Mouse (Mus musculus): ENCODE results near the gene Washc1. TPM values are rescaled to one million over a fixed set of nuclear protein-coding genes. Genes with fewer than 3 reads are reported as not detected.

The Washc1 gene
- polyA plus RNA-seq, 1 experiment, result 39.5 TPM

- no peak for TF ChIP-seq CTCF (IDR thresholded peaks at IDR 0.05; ENCODE audit: insufficient read depth, low read length)
- no peak for TF ChIP-seq POLR2A (IDR thresholded peaks at IDR 0.05; ENCODE audit: borderline replicate concordance, extremely low read depth, low read depth, low read length)
- no peak for DNase-seq
- WGBS, result 78% methylated on average over 4 of the region's 4 CpGs
- Histone ChIP-seq H3K4me1 (ENCODE audit: control insufficient read depth, insufficient read depth, low read length) (no peaks in the 10 kb centered on the region), H3K4me3 (replicated peaks; ENCODE audit: extremely low read depth, low read depth, low read length) (no peak overlapping the region)
These were observed 3.1 kb upstream of the Washc1 start for GRCm38 (mm10) chr17:66108198-66108597.

GRCm38 (mm10) chr17:66110746-66111145 is 599 bp upstream of the Washc1 start:
- peak; percentile 14 for DNase-seq
- WGBS, result 13% methylated on average over 6 of the region's 6 CpGs
- TF ChIP-seq CTCF (IDR thresholded peaks at IDR 0.05; ENCODE audit: insufficient read depth, low read length), result no peak
- TF ChIP-seq POLR2A (IDR thresholded peaks at IDR 0.05; ENCODE audit: borderline replicate concordance, extremely low read depth, low read depth, low read length), result no peak
- no peak overlapping the region for H3K4me3 ChIP-seq (replicated peaks; ENCODE audit: extremely low read depth, low read depth, low read length)
- no peaks in the 10 kb centered on the region for H3K4me1 ChIP-seq (ENCODE audit: control insufficient read depth, insufficient read depth, low read length)

- Histone ChIP-seq H3K4me1 (ENCODE audit: control insufficient read depth, insufficient read depth, low read length) (no peaks in the 10 kb centered on the region), H3K4me3 (replicated peaks; ENCODE audit: extremely low read depth, low read depth, low read length) (peak overlapping the region; percentile 95)
- 22% methylated on average over 4 of the region's 4 CpGs for WGBS
- no peak for DNase-seq
- TF ChIP-seq POLR2A (IDR thresholded peaks at IDR 0.05; ENCODE audit: borderline replicate concordance, extremely low read depth, low read depth, low read length) (no peak), CTCF (IDR thresholded peaks at IDR 0.05; ENCODE audit: insufficient read depth, low read length) (no peak)
These were observed 821 bp downstream of the Washc1 start for GRCm38 (mm10) chr17:66112166-66112565.

GRCm38 (mm10) chr17:66118991-66119390 is 7.6 kb downstream of the Washc1 start:
- DNase-seq, result no peak
- TF ChIP-seq POLR2A (IDR thresholded peaks at IDR 0.05; ENCODE audit: borderline replicate concordance, extremely low read depth, low read depth, low read length), result no peak
- no peak for TF ChIP-seq CTCF (IDR thresholded peaks at IDR 0.05; ENCODE audit: insufficient read depth, low read length)
- no peak overlapping the region for H3K4me3 ChIP-seq (replicated peaks; ENCODE audit: extremely low read depth, low read depth, low read length)
- WGBS, result 88% methylated on average over 8 of the region's 8 CpGs
- H3K4me1 ChIP-seq (ENCODE audit: control insufficient read depth, insufficient read depth, low read length), result 0 out of 2 replicates have a peak, but pooled peaks cover under 1% of the 10 kb centered on the region

- 0 out of 2 replicates have a peak, but pooled peaks cover 2% of the 10 kb centered on the region for H3K4me1 ChIP-seq (ENCODE audit: control insufficient read depth, insufficient read depth, low read length)
- WGBS, result 41% methylated on average over 1 of the region's 1 CpGs
- no peak overlapping the region for H3K4me3 ChIP-seq (replicated peaks; ENCODE audit: extremely low read depth, low read depth, low read length)
- DNase-seq, result no peak
- TF ChIP-seq CTCF (IDR thresholded peaks at IDR 0.05; ENCODE audit: insufficient read depth, low read length) (no peak), POLR2A (IDR thresholded peaks at IDR 0.05; ENCODE audit: borderline replicate concordance, extremely low read depth, low read depth, low read length) (no peak)
These were observed 9.4 kb downstream of the Washc1 start for GRCm38 (mm10) chr17:66120701-66121100.

GRCm38 (mm10) chr17:66123066-66123815 is 11.9 kb downstream of the Washc1 start, which contains the start of gene Ddx11:
Gene Ddx11, plus strand, starts transcription at chr17:66123520.
- H3K4me1 ChIP-seq (ENCODE audit: control insufficient read depth, insufficient read depth, low read length), result 0 out of 2 replicates have a peak, but pooled peaks cover 2% of the 10 kb centered on the region
- H3K4me3 ChIP-seq (replicated peaks; ENCODE audit: extremely low read depth, low read depth, low read length), result peak within 1 kb of the TSS; percentile 71
- TF ChIP-seq POLR2A (IDR thresholded peaks at IDR 0.05; ENCODE audit: borderline replicate concordance, extremely low read depth, low read depth, low read length) (peak; percentile 32; the same call in 1 of the 2 replicates), CTCF (IDR thresholded peaks at IDR 0.05; ENCODE audit: insufficient read depth, low read length) (no peak)
- DNase-seq, result peak; percentile 96
- WGBS, result 4% methylated on average over 45 of the region's 45 CpGs

- TF ChIP-seq POLR2A (IDR thresholded peaks at IDR 0.05; ENCODE audit: borderline replicate concordance, extremely low read depth, low read depth, low read length), result no peak
- no peak for TF ChIP-seq CTCF (IDR thresholded peaks at IDR 0.05; ENCODE audit: insufficient read depth, low read length)
- peak; percentile 10 for DNase-seq
These were observed 12.7 kb downstream of the Washc1 start for GRCm38 (mm10) chr17:66123816-66124610.

GRCm38 (mm10) chr17:66125211-66125610 is 13.9 kb downstream of the Washc1 start:
- 0 out of 2 replicates have a peak, but pooled peaks cover 2% of the 10 kb centered on the region for H3K4me1 ChIP-seq (ENCODE audit: control insufficient read depth, insufficient read depth, low read length)
- TF ChIP-seq CTCF (IDR thresholded peaks at IDR 0.05; ENCODE audit: insufficient read depth, low read length) (no peak), POLR2A (IDR thresholded peaks at IDR 0.05; ENCODE audit: borderline replicate concordance, extremely low read depth, low read depth, low read length) (no peak)

More at GRCm38 (mm10) chr17:66123816-66124610, 12.7 kb downstream of the Washc1 start:
- H3K4me3 ChIP-seq (replicated peaks; ENCODE audit: extremely low read depth, low read depth, low read length), result peak overlapping the region; percentile 71
- WGBS, result 3% methylated on average over 20 of the region's 20 CpGs
- H3K4me1 ChIP-seq (ENCODE audit: control insufficient read depth, insufficient read depth, low read length), result 0 out of 2 replicates have a peak, but pooled peaks cover 2% of the 10 kb centered on the region

GRCm38 (mm10) chr17:66130371-66130770 is 19.0 kb downstream of the Washc1 start:
- TF ChIP-seq POLR2A (IDR thresholded peaks at IDR 0.05; ENCODE audit: borderline replicate concordance, extremely low read depth, low read depth, low read length) (no peak), CTCF (IDR thresholded peaks at IDR 0.05; ENCODE audit: insufficient read depth, low read length) (no peak)
- DNase-seq, result no peak
- H3K4me3 ChIP-seq (replicated peaks; ENCODE audit: extremely low read depth, low read depth, low read length), result no peak overlapping the region
- no peaks in the 10 kb centered on the region for H3K4me1 ChIP-seq (ENCODE audit: control insufficient read depth, insufficient read depth, low read length)
- WGBS, result 88% methylated on average over 9 of the region's 9 CpGs

More at GRCm38 (mm10) chr17:66125211-66125610, 13.9 kb downstream of the Washc1 start:
- DNase-seq, result no peak
- no peak overlapping the region for H3K4me3 ChIP-seq (replicated peaks; ENCODE audit: extremely low read depth, low read depth, low read length)
- WGBS, result 86% methylated on average over 5 of the region's 5 CpGs
